Mouse (Mus musculus) hindbrain, embryonic 14.5 days (tissue): Measurements from ENCODE around the gene Bpifb2. TPM values are rescaled to one million over a fixed set of nuclear protein-coding genes. Genes with fewer than 3 reads are reported as not detected.

Experiments used
- ATAC-seq: fragments of 200-750 bp; cut with Nextera tagmentation; 2 replicates; pipeline ENCODE4 v1.8.0; 2017; ENCODE audit warnings: moderate number of reproducible peaks, mild to moderate bottlenecking, moderate TSS enrichment, moderate library complexity; ENCODE audit not compliant: low FRiP score
- DNase-seq: peaks from one replicate; pipeline ENCODE4 v3.0.0-alpha.2; 2015; ENCODE audit warnings: low spot score
- H3K27ac ChIP-seq: fragments of 300-500 bp; sonication (generic); 2 replicates; pipeline ENCODE4 v1.5.1; 2014; ENCODE audit warnings: mild to moderate bottlenecking, moderate library complexity
- H3K27me3 ChIP-seq: fragments of 300-500 bp; sonication (generic); 2 replicates; pipeline ENCODE4 v1.6.1; 2014; ENCODE audit warnings: mild to moderate bottlenecking, low read length, mixed read lengths; ENCODE audit not compliant: control insufficient read depth, insufficient read depth
- H3K36me3 ChIP-seq: fragments of 300-500 bp; sonication (generic); replicated peaks from 2 replicates; pipeline ENCODE4 v1.6.1; 2014; ENCODE audit not compliant: control insufficient read depth, insufficient read depth
- H3K4me1 ChIP-seq: fragments of 300-500 bp; sonication (generic); replicated peaks from 2 replicates; pipeline ENCODE4 v1.6.1; 2014; ENCODE audit warnings: antibody characterized with exemption, low read length, mixed read lengths; ENCODE audit not compliant: control insufficient read depth, insufficient read depth
- H3K4me2 ChIP-seq: fragments of 300-500 bp; sonication (generic); replicated peaks from 2 replicates; pipeline ENCODE4 v1.6.1; 2014; ENCODE audit warnings: mild to moderate bottlenecking, moderate library complexity
- H3K4me3 ChIP-seq: fragments of 300-500 bp; sonication (generic); replicated peaks from 2 replicates; pipeline ENCODE4 v1.5.1; 2014; ENCODE audit warnings: mild to moderate bottlenecking, low read length
- H3K9ac ChIP-seq: fragments of 300-500 bp; sonication (generic); 2 replicates; pipeline ENCODE4 v1.6.1; 2014
- H3K9me3 ChIP-seq: fragments of 300-500 bp; sonication (generic); 2 replicates; pipeline ENCODE4 v1.6.1; 2016; ENCODE audit warnings: low read length; ENCODE audit not compliant: control insufficient read depth
- WGBS: fragments of 180-500 bp; shearing (Covaris S2); extraction: QIAGEN DNeasy Blood & Tissue Kit; methylation state at CpG from one replicate; pipeline ENCODE4 v1.1.7; 2014; 5-methylcytosine and 5-hydroxymethylcytosine counted together
- polyA plus RNA-seq: library from polyadenylated mRNA; unstranded; fragments of >200 nt; fragmentation: Nextera tagmentation; extraction: Ambion mirVana; gene quantifications from 2 replicates; pipeline ENCODE4 v1.2.1, GENCODE M21; 2014

Bpifb2 gene
- polyA plus RNA-seq, 1 experiment from 2014 or later: not detected

DNA sequence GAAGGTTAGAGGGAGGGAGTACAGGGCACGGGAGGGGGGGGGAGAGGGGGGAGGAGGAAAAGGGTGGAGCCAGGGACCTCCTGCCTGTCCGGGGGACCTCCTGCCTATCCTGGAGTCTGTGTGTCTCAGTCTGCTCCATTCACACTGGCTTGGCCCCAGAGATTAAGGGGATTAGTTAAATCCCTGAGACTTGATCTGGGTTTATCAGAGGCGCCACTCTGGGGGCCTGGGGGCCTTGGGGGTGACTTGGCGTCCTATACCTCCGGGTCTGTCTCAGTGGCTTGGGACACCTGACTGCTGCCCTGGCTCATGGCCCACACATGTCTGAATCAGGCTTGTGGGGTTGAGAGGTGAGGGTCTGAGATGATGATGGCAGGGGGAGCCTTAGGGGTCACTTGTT lies 21.3 kb upstream of the Bpifb2 start:
- Histone ChIP-seq H3K9ac (no peak overlapping the region), H3K27ac (no peak overlapping the region), H3K4me2 (no peak overlapping the region), H3K4me1 (no peaks in the 10 kb centered on the region), H3K4me3 (no peak overlapping the region), H3K9me3 (peaks cover 5% of the 10 kb centered on the region; the same call in 1 of the 2 replicates), H3K36me3 (no peaks in the 10 kb centered on the region), H3K27me3 (no peaks in the 10 kb centered on the region; the same call in 1 of the 2 replicates)
- WGBS: 14% methylated on average over 5 of the region's 5 CpGs
- DNase-seq: no peak
- no peak for ATAC-seq

DNA sequence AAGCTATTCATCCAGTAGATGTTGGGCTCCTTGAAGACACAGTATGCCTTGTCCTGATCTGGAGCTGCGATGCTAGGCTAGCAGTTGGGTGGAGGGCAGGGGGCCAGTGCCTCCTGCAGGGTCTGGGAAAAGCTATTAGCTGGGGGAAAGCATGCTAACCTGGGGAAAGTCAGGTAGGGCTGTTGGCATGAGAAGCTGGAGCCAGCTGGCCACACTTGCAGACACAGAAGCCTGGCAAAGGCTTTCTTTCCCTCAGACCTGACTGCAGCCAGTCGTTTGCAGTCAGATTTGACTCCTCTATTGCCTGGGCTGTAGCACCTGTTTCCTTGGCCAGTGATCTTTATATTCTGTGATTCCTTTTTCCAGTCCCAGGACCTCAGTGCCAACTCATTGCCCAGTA lies 15.3 kb upstream of the Bpifb2 start:
- WGBS: 75% methylated on average over 2 of the region's 2 CpGs
- H3K9me3 ChIP-seq: no peaks in the 10 kb centered on the region
- no peak overlapping the region for H3K4me3 ChIP-seq
- H3K36me3 ChIP-seq: no peaks in the 10 kb centered on the region
- no peaks in the 10 kb centered on the region for H3K4me1 ChIP-seq
- no peak overlapping the region for H3K4me2 ChIP-seq
- DNase-seq: no peak
- H3K27ac ChIP-seq: no peak overlapping the region
- ATAC-seq: no peak
- no peak overlapping the region for H3K9ac ChIP-seq
- no peaks in the 10 kb centered on the region; the same call in 1 of the 2 replicates for H3K27me3 ChIP-seq

DNA sequence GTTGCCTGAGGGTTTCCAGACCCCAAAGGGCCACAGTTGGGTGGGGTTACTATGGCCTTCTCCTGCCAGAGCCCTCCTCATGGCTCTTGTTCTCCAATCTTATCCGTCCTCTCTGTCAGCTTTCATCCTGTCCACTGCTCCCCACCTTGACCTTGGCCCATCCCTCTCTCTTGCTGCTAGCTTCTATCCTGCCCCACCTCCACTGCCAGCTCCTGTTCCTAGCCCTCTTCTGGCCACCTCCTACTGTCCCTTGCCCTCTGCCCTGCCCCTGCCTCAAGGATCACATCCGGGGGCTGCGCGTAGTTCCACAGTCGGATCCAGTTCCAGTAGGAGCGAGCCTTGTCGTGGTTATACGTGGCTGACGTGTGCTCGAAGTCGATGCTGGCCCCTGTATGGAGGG lies 14.5 kb upstream of the Bpifb2 start:
- WGBS: 92% methylated on average over 11 of the region's 11 CpGs
- Histone ChIP-seq H3K4me1 (no peaks in the 10 kb centered on the region), H3K9me3 (no peaks in the 10 kb centered on the region), H3K27ac (no peak overlapping the region), H3K9ac (no peak overlapping the region), H3K36me3 (no peaks in the 10 kb centered on the region), H3K27me3 (no peaks in the 10 kb centered on the region; the same call in 1 of the 2 replicates), H3K4me3 (no peak overlapping the region), H3K4me2 (no peak overlapping the region)
- ATAC-seq (no peak), DNase-seq (no peak)

DNA sequence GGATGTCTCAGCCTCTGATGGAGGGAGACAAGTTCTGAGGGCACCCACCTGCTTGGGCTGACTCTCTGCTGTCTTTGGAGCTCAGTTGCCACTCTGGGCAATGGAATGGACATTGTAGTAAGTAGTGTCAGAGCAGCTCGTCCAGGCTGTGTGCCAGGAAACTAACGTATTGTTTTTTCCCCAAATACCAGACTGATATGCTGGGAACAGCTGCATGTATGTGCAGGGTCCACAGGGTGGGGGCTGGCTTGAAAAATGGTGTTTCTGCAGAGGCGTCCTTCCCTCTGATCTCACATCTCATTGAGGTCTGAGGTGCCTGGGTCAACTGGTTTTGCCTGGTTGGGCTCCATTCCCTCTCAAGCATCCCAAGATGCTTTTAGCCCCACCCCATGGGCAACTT lies 14.1 kb upstream of the Bpifb2 start:
- Histone ChIP-seq H3K4me3 (no peak overlapping the region), H3K27me3 (no peaks in the 10 kb centered on the region; the same call in 1 of the 2 replicates), H3K9ac (no peak overlapping the region), H3K4me1 (no peaks in the 10 kb centered on the region), H3K4me2 (no peak overlapping the region), H3K27ac (no peak overlapping the region), H3K9me3 (no peaks in the 10 kb centered on the region), H3K36me3 (no peaks in the 10 kb centered on the region)
- WGBS: 72% methylated on average over 3 of the region's 3 CpGs
- no peak for ATAC-seq
- DNase-seq: no peak

DNA sequence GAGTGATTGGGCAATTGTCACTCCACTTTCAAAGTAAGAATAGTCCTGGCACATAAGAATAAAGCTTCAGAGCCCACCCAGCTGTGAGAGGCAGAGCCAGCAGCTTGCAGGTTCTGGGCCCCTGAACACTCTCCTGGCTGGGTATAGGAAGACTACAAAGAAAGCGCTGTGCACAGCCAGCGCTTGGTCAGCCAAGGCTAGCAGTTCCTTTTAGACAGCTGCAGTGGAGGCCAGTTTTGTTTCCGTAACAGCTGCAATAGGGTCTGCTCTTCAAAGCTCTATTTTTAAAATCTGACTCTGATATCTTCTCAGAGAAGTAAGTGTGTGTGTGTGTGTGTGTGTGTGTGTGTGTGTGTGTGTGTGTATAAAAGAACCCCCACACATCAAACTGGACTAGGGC lies 12.9 kb upstream of the Bpifb2 start:
- H3K9ac ChIP-seq: no peak overlapping the region
- ATAC-seq (no peak), DNase-seq (no peak)
- no peaks in the 10 kb centered on the region for H3K9me3 ChIP-seq
- no peaks in the 10 kb centered on the region; the same call in 1 of the 2 replicates for H3K27me3 ChIP-seq
- no peaks in the 10 kb centered on the region for H3K36me3 ChIP-seq
- WGBS: 73% methylated on average over 3 of the region's 3 CpGs
- no peak overlapping the region for H3K27ac ChIP-seq
- no peaks in the 10 kb centered on the region for H3K4me1 ChIP-seq
- H3K4me3 ChIP-seq: no peak overlapping the region
- no peak overlapping the region for H3K4me2 ChIP-seq

DNA sequence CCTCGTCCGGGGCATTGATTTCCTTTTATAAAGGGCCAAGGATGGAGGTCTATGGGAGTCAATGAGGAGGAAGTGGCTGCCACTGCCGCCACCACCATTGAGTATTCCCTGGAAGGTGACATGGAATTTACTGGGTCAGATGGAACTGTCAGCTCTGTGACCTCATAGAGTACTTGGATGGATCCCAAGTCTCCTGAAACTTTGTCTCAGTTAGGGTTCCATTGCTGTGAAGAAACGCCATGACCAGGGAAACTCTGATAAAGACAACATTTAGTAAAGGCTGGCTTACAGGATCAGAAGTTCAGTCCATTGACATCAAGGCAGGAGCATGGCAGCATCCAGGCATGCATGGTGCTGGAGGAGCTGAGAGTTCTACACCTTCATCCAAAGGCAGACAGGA lies 3.9 kb upstream of the Bpifb2 start, which contains the start of gene Sun5:
Gene Sun5 (minus strand): TSS at position 101 of the 400 bp plus-strand sequence.
- H3K27ac ChIP-seq: no peak within 1 kb of the TSS
- no peaks in the 10 kb centered on the region for H3K27me3 ChIP-seq
- H3K4me2 ChIP-seq: no peak within 1 kb of the TSS
- DNase-seq: no peak
- no peaks in the 10 kb centered on the region for H3K36me3 ChIP-seq
- H3K4me3 ChIP-seq: no peak within 1 kb of the TSS
- H3K9ac ChIP-seq: no peak within 1 kb of the TSS
- WGBS: 91% methylated on average over 4 of the region's 4 CpGs
- no peaks in the 10 kb centered on the region for H3K9me3 ChIP-seq
- ATAC-seq: no peak
- no peaks in the 10 kb centered on the region for H3K4me1 ChIP-seq

DNA sequence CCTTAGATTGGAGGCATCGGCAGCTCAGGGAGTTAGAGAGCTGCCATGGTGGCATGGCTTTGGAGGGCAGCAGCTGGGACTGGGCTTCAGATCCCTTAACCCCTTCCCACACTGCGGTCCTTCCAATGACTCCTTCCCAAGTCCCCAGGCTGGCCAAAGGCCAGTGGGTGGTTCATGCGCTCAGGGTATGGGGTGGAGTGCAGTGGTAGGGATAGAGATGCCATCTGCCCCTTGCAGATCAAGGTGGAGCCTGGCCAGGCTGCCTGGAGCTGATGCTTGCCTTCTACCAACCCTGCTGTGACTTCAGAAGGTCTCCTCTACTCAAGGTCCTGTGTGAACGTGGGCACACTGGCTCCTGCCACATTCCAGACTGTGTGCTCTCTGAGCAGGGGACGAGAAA lies 24.3 kb downstream of the Bpifb2 start:
- Histone ChIP-seq H3K27me3 (no peaks in the 10 kb centered on the region), H3K4me3 (no peak overlapping the region), H3K4me2 (no peak overlapping the region), H3K9me3 (no peaks in the 10 kb centered on the region), H3K27ac (no peak overlapping the region), H3K4me1 (no peaks in the 10 kb centered on the region), H3K9ac (no peak overlapping the region), H3K36me3 (no peaks in the 10 kb centered on the region)
- 80% methylated on average over 5 of the region's 5 CpGs for WGBS
- no peak for ATAC-seq
- DNase-seq: no peak

DNA sequence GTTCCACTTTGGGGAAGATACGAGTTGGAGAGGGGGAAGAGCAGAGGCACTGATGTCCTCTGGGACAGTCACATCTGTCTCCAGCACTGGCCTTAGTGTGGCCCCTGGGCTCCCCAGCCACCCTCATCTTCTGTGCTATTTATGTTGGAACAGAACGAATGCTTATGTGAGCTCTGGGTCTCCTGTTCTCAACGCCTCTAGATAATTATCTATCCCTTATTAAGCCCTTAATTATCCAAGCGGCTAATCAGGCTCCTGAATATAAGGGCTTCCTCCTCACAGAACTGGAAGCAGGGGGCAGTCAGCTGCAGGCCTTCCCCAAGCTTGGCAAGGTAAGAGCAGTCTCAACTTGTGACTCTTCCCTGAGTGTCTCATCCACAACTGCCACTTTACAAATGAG lies 25.2 kb downstream of the Bpifb2 start, which contains the start of gene Bpifb6:
Gene Bpifb6 (plus strand): TSS at position 301 of the 400 bp plus-strand sequence.
- Histone ChIP-seq H3K4me3 (no peak within 1 kb of the TSS), H3K9me3 (no peaks in the 10 kb centered on the region), H3K4me2 (no peak within 1 kb of the TSS), H3K27me3 (no peaks in the 10 kb centered on the region), H3K27ac (no peak within 1 kb of the TSS), H3K4me1 (no peaks in the 10 kb centered on the region), H3K9ac (no peak within 1 kb of the TSS), H3K36me3 (no peaks in the 10 kb centered on the region)
- no peak for ATAC-seq
- no peak for DNase-seq
- WGBS: 78% methylated on average over 4 of the region's 4 CpGs

DNA sequence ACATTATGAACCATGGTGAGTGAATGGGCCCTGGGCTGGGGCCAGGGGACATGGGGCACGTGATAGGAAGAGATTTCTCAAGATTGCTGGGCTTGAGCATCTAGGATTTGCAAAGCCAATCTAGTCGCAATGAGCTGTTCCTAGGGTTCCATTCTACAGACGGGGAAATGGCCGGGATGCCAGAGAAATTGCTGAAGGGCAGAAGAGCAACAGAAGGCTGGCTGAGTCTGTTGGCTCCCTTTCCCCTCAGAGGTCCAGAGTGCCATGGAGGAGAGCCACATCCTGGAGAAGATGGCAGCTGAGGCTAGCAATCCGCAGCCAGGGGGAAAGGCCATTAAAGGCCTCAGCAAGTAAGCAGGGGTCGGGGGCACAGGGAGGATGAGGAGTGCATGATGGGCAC lies 27.9 kb downstream of the Bpifb2 start:
- Histone ChIP-seq H3K27me3 (no peaks in the 10 kb centered on the region), H3K4me2 (no peak overlapping the region), H3K9ac (no peak overlapping the region), H3K27ac (no peak overlapping the region), H3K4me3 (no peak overlapping the region), H3K9me3 (no peaks in the 10 kb centered on the region), H3K36me3 (no peaks in the 10 kb centered on the region), H3K4me1 (no peaks in the 10 kb centered on the region)
- ATAC-seq: no peak
- DNase-seq: no peak
- WGBS: 82% methylated on average over 6 of the region's 6 CpGs

DNA sequence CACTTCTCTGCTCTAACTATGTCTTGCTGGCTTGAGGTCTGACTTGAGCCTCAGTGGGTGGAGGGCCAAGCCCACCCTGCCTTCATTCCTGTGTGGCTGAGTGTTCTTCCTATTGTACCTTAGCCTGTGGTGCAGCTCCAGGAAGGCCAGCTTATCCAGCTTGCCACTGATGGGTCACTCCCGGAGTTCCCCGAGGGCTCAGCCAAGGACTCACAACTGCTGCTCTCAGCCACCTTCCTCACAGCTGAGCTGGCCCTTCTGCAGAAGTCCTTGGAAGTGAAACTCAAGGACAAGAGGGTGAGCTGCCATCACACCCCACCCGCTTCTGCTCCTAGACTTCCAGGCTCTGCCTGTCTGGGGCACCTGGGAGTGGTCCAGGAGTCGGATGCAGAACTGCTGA lies 31.8 kb downstream of the Bpifb2 start:
- no peak overlapping the region for H3K4me3 ChIP-seq
- no peaks in the 10 kb centered on the region for H3K36me3 ChIP-seq
- DNase-seq (no peak), ATAC-seq (no peak)
- WGBS: 92% methylated on average over 4 of the region's 4 CpGs
- H3K27ac ChIP-seq: no peak overlapping the region
- no peaks in the 10 kb centered on the region for H3K9me3 ChIP-seq
- H3K27me3 ChIP-seq: no peaks in the 10 kb centered on the region
- H3K4me1 ChIP-seq: no peaks in the 10 kb centered on the region
- H3K9ac ChIP-seq: no peak overlapping the region
- no peak overlapping the region for H3K4me2 ChIP-seq
